Mouse (Mus musculus) monocyte, adult 2 months (primary cell): Measurements from ENCODE around the gene Ano10.
"Not testable (repeated sequence)": the region's sequence is repeated elsewhere in the genome, so short reads cannot be mapped to it uniquely, and the experiment has no call there.

ENCODE experiments used
- DNase-seq, 2 experiments: peaks; one replicate each; pipeline ENCODE4 v3.0.0; 2022; ENCODE audit warnings: low spot score in 2 of 2, low read depth in 1 of 2

The Ano10 gene

GRCm38 (mm10) chr9:122167719-122168118 is 126.5 kb downstream of the Ano10 start:
- DNase-seq = not testable (repeated sequence)

DNA sequence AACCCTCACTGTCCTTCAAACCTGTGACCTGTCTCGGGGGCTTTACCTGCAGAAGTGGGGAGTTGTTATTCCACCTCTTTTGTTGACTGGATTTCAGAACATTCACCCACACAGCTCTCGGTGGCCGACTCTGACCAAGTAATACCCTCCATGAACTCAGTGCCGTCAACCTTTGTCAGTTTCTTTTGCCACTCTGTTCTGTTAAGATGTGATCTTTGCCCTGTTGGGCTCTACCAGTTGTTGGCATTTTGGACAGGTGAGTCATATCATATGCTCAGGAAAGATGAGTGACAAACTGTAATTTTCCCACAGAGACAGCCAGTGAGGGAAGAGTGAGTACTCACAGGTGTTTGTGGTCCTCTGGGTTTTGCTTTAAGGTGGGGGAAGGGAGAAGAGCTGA is 129.7 kb downstream of the Ano10 start:
- DNase-seq = no peak

DNA sequence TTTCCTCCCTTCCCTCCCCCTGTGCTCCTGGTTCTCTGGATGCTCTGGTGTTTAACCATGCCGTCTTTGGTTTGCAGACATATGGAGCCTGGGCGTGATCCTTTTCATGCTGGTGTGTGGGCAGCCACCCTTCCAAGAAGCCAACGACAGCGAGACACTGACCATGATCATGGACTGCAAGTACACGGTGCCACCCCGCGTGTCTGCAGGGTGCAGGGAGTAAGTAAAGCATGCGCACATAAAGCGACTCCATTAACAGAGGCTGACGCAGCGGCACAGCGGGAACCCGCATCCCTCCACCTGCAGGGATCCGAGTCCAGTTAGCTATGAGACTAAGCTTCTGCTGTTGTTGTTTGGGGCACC is 137.2 kb downstream of the Ano10 start:
- no peak for DNase-seq

DNA sequence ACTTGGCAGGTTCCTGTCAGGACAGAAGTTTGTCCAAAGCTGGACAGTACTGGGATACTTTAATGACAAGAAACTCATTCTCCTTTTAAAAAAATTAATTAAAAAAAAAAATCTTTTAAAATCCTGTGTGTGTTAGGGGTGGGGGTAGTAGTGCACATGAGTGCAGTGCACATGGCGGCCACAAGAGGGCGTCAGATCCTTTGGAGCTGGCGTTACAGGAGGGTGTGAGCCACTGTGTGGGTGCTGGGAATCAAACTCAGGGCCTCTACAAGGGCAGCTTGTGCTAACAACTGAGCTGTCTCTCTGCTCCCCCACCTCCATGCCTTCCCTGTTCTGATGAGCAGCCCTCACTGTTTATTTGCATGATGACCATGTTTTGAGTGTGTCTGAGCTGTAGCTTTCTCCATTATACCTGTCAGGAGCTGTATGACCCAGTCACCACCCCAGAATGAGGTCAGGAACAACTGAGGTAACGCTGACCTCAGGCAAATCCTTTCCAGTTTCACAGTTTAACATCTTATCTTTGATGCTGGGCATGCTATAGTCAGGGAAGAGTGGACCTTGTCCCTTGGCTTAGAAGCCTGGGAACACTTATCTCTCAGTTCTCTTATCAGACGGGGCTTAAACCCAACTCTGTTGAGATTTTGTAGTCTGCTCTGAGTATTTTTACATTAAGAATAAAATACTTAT is 137.7 kb downstream of the Ano10 start:
- no peak for DNase-seq

DNA sequence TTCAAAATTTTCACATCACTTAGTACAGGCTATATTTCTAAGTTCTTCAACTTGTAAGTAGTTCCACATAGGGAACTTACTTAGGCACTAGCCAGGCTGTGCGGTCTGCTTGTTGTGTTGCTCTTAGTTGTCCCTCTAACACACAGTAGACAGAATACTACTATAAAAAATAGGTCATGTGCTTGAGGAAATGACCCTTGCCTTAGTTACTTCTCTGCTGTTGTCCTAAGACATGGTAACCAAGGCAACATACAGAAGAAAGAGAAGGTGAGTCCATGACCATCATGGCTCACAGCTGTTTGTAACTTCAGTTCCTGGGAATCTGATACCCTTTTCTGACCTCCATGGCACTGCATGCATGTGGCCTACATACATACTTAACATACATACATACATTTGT is 139.0 kb downstream of the Ano10 start:
- no peak for DNase-seq

DNA sequence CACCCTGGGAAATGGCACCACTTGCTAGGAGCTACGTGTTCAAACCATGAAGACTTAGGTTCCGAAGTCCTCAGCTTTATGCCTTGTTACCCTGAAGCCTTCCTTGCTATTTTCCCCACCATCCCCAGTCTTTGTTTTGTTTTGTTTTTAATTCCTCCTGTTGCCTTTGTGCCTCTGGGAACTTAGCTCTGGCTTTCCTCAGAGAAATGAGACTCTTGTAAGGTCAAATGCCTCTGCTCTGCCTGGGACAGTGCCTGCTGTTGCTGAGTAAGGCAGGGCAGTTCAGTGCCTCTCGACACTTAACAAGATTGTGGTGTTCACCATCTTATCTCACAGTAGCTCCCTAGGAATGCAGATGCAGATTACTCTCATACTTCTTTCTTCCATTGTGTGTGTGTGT is 140.8 kb downstream of the Ano10 start:
- DNase-seq = no peak

- no peak for DNase-seq
Observed at GRCm38 (mm10) chr9:122152501-122152900, 141.7 kb downstream of the Ano10 start.

DNA sequence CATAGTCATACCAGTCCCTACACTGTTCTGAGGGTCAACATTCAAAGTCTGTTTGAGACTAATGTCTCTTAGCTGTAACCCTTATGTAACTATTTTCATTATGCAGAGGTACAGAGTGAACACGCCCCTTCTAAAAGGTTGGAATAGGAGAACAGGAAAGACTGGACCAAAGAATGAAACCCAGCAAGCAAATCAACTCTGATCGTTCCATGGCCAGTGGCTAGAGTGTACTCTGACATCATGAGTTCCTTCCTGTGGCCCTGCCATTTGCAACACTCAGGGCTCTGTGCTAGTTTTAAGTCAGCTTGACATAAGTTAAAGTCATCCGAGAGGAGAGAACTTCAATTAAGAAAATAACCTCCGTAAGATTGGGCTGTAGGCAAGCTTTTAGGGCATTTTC is 142.2 kb downstream of the Ano10 start:
- DNase-seq = no peak

DNA sequence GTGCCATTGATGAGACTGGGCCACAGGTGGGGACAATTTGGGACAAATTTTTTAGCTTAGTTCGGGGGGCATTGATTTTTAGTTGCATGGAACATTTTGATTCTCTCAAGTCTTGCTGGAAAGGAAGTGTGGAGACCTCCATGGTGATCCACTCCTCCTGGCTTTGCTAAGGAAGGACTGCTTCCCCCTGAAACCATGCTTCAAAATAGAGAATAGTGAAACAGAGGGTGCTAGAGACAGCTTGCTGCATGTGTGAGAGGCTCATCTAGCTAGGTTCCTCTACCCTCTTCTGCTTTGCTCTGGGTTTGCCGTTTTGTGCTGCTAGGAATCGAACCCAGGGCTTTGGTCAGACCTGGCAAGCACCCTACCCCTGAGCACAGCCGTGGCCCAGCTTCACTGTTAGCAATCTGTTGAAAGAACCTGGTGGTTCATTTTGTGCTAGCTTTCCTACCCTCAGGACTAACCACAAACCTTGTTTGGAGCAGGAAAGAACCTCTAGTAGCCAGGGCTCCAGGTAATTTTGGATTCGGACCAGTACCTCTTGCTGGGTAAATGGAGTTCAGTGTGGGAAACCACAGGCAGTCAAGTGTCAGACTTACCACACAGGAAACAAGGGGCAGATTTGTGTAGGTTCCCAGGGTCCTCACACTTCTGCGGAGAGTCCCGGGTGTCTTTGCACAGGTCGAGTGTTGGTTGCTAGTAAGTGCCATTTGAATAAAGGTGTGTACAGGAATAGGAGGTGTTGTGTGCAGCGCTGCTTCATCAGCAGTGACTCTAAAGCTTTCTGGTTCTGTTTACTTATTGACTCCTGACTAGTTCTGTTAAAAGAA is 144.0 kb downstream of the Ano10 start:
- no peak for DNase-seq

DNA sequence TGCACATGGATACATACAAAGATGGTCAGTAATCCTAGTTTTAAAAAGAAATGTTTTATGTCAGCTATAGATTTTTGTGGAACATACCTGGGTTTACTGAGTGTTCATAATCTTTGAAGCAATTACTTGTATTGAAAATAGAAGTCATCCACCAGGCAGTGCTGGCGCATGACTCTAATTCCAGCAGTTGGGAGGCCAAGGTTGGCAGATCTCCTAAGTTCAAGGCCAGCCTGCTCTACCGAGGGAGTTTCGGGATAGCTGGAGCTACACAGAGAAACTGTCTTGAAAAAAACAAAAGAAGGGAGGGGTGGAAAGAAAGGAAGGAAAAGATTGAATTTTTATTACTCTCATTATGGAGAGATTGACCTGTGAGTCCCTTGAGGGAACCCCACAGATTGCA is 145.9 kb downstream of the Ano10 start:
- no peak for DNase-seq

DNA sequence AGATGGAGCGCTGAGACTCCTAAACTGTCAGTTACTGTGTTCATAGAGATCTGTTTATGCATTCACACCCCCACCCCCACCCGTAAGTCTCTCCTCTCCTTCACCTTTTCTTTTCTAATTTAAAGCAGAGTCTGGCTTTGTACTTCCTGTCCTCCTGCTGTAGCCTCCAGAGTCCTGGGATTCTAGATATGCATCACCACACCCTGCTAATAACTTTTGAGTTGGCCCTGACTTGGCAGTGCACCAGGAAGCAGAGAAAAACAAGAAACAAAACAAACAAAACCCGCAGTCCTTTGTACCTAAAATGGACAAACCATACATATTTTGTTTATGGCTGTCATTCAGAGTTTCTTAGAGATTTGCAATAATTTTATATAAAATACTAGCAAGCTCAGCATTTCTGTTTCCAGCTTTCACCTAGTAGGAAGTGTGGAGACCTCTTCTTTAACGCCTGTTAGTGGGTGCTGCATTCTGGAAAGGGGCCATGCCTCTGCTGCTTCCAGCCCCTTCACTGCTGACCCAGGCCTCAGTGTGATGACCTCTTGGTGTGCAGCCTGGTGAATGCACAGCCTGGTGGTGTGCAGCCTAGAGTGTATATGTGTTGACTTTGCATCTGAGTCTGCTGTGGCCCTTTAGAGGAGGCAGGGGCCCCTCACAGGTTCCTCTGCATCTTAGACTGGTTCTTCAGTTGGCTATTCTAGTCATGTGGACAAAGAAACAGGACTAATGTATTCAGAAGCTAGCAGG is 147.9 kb downstream of the Ano10 start:
- DNase-seq = no peak

DNA sequence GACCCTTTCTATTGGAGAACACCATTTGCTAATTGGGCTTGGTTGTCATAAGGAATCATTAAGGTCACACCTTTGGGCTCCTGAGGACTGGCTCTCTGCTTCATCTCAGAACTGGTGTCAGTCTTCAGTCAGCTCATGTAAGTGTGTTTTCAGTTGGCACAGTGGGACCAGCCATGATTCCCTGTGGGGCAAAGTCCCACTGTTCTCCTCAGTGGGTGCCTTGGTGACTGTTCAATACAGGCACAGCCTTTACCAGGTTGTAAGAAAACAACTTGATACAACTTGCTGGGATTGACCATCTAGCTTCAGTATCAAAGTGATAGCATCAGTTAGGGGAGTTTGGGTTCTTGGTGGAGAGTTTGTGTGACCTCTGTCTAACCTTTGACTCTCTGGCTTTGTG is 148.5 kb downstream of the Ano10 start:
- no peak for DNase-seq

- DNase-seq = no peak
Observed at GRCm38 (mm10) chr9:122144776-122145175, 149.4 kb downstream of the Ano10 start.

DNA sequence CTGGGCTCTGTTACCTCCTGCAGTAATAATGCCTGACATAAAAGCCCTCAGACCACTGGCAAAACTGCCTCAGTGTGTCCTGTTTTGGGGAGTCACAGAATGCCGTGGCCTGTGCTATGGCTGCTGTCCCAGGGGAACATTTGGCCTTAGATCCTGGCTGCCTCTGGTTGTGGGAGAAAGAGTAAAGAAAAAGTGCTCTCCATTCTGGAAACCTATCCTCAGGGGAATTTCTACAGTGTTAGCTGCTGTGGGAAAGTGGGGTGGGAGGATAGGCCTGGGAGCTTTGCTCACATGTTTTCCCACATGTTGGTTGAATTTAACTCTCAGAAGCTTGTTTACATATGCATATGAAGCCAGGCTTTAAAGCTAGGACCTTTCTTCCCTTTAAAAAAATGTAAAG is 151.0 kb downstream of the Ano10 start:
- no peak for DNase-seq

GRCm38 (mm10) chr9:122139236-122139635 is 155.0 kb downstream of the Ano10 start:
- no peak for DNase-seq

DNA sequence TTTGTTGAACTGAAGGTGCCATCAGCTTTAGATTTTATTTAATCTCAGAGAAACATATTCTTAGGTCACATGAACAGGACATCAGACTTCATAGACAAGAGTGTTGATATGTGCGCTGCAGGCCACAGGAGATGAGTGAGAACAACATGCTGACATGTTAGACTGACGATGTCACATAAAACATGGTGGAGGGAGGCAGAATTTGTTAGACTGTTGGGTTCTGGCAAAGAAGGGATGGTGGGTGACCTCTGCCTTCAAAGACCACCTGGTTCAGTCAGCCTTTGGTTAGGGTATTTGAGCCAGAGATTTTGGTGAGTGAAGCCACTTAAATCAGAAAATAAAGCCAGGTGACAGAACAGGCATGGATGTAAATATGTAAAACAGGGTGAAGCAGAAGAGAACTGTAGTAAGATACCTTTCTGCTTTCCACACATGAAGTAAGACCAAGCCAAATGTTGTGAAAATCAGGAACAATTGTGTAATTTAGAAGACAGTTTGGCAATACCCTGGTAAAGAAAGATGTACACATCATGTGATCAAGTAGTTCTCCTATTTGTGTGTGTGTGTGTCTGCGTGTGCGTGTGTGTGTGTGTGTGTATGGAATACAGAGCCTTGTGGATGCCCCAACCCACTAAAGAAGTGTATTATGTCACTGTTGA is 155.7 kb downstream of the Ano10 start:
- DNase-seq = no peak

DNA sequence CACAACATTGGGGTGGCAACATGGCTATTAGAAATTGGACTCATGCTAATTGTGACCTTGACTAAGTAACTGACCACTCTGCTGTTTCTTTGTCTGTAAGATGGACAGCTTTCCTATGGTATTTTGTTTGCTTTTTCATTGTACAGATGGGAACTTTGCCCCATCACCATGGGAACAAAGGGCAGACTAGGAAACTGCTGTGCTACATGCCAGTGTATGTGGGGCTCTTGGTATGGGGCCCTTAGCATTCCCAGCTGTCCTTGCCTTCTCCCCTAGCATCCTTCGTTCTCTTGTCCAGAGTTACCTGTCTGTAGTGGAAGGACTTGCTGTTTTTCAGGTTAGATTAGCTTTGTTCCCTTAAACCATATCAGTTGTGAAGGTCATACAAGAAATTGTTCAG is 156.3 kb downstream of the Ano10 start:
- DNase-seq = no peak

DNA sequence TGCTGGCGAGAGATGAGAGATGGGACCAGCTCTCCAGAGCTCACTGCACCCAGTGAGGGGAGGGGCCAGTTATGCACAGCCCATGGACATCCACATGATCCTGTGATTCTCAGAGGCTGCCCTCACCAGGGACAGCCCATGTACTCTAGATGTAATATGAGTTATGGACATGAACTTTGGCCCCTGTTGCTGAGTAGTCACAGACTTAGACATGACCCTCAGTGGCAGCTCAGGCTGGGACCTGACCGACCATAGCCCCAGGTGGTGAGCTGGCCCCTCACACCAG is 158.4 kb downstream of the Ano10 start:
- DNase-seq = no peak

DNA sequence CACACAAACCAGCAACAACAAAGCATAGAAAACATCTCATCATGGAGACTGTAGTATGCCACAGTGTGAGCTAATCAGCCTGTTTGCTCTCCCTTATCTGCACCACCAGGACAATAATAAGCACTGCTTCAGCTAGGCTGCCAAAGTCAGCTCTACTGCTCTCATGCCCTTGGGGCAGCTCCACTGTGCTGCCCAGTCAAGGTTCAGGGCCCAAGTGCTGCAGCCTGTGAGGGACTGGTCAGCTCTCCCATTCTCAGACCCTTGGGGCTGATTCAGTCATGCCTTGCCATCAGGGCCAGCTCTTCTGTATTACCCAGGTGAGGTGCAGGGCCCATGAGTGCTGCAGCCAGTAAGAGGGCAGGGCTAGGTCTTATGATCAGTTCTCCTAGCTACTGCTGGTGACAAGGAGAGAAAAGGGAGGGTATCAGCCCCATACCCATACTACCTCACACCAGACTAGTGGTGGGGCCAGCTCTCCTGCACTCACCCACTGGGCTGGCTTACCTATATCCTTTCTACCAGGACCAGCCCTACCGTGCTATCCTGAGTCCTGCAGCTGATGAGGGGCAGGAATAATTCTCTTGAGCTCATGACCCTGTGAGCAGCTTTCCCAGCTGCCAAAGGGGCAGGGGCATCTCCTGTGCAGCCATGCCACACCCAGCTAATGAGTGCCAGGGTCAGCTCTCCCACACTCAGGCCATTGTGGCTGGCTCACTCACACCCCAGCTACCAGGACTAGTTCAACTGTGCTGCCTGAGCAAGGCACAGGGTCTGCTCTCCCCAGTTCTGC is 158.9 kb downstream of the Ano10 start:
- no peak for DNase-seq

GRCm38 (mm10) chr9:122132145-122132544 is 162.1 kb downstream of the Ano10 start:
- DNase-seq = no peak

- DNase-seq = no peak
Observed at GRCm38 (mm10) chr9:122130666-122131065, 163.6 kb downstream of the Ano10 start.
